ENCODE assay signal across 8 mouse cellular contexts in the genomic region with DNA sequence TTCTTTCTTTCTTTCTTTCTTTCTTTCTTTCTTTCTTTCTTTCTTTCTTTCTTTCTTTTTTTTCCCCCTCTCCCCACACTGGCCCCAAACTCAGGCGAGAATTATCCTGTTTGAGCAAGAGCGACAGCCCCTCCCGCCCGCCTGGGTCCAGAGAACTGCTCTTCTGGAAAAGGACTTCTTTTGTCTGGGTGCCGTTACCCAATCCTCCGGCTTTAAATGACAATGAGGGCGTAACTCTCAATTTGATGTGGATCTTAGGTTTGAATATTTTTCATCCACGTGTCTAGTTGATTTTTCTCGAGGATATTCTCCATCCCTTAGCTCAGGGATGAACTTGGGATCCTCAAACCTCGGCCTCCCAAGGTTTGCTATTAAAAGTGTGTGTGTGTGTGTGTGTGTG.
A peak's percentile ranks its signal among the peaks of the same experiment; 100 is the strongest.
DNase-seq lines count a peak whose midpoint lies in the region; ATAC-seq and TF ChIP-seq lines count a peak whose summit lies in the region.

No protein-coding gene starts in this region.

- H3K4me1 ChIP-seq in embryonic facial prominence, embryonic 14.5 days (ENCODE audit: control insufficient read depth, insufficient read depth, low read length): no peaks in the 10 kb centered on the region
- no peaks in the 10 kb centered on the region for H3K4me1 ChIP-seq in intestine, embryonic 15.5 days (replicated peaks)
- H3K4me1 ChIP-seq in neural tube, embryonic 15.5 days: no peaks in the 10 kb centered on the region

- H3K9me3 ChIP-seq in embryonic facial prominence, embryonic 14.5 days (ENCODE audit: control insufficient read depth, low read length): no peaks in the 10 kb centered on the region
- no peaks in the 10 kb centered on the region for H3K9me3 ChIP-seq in intestine, embryonic 15.5 days
- H3K9me3 ChIP-seq in neural tube, embryonic 15.5 days (replicated peaks): no peaks in the 10 kb centered on the region

- H3K36me3 ChIP-seq in embryonic facial prominence, embryonic 14.5 days (ENCODE audit: control insufficient read depth, insufficient read depth, low read length): no peaks in the 10 kb centered on the region
- H3K36me3 ChIP-seq in intestine, embryonic 15.5 days: no peaks in the 10 kb centered on the region
- H3K36me3 ChIP-seq in neural tube, embryonic 15.5 days: no peaks in the 10 kb centered on the region

- peak overlapping the region; percentile 53 for H3K4me2 ChIP-seq in embryonic facial prominence, embryonic 14.5 days (ENCODE audit: low read depth, low read length)
- H3K4me2 ChIP-seq in intestine, embryonic 15.5 days (replicated peaks): peak overlapping the region; percentile 49
- H3K4me2 ChIP-seq in neural tube, embryonic 15.5 days: peak overlapping the region; percentile 58

- peak overlapping the region; percentile 24; the same call in 1 of the 2 replicates for H3K4me3 ChIP-seq in left cerebral cortex, adult 2 months
- H3K4me3 ChIP-seq in embryonic facial prominence, embryonic 14.5 days (ENCODE audit: low read depth, low read length): peak overlapping the region; percentile 29
- H3K4me3 ChIP-seq in intestine, embryonic 15.5 days (replicated peaks): no peak overlapping the region
- H3K4me3 ChIP-seq in neural tube, embryonic 15.5 days (replicated peaks): peak overlapping the region; percentile 35; the same call in 1 of the 2 replicates

- H3K27me3 ChIP-seq in embryonic facial prominence, embryonic 14.5 days (replicated peaks; ENCODE audit: control insufficient read depth, insufficient read depth, low read length): no peaks in the 10 kb centered on the region
- no peaks in the 10 kb centered on the region for H3K27me3 ChIP-seq in intestine, embryonic 15.5 days (replicated peaks)
- no peaks in the 10 kb centered on the region for H3K27me3 ChIP-seq in neural tube, embryonic 15.5 days (replicated peaks)

- H3K9ac ChIP-seq in embryonic facial prominence, embryonic 14.5 days (ENCODE audit: low read depth, low read length): peak overlapping the region; percentile 46; the same call in 1 of the 2 replicates
- no peak overlapping the region for H3K9ac ChIP-seq in intestine, embryonic 15.5 days
- no peak overlapping the region for H3K9ac ChIP-seq in neural tube, embryonic 15.5 days (replicated peaks)

- peak; percentile 63; the same call in 1 of the 2 replicates for ATAC-seq in embryonic facial prominence, embryonic 14.5 days (ENCODE audit: low read depth)
- no peak for ATAC-seq in intestine, embryonic 15.5 days
- no peak for ATAC-seq in neural tube, embryonic 15.5 days (ENCODE audit: low FRiP score)

- TF ChIP-seq CTCF in left cerebral cortex, adult 2 months (IDR thresholded peaks at IDR 0.05): no peak

- intact Hi-C loops in left cerebral cortex, adult 2 months (cut with DNase I): no loop called here
- intact Hi-C loops in left cerebral cortex, postnatal 14 days (cut with DNase I): no loop called here

- H3K27ac ChIP-seq in left cerebral cortex, adult 2 months: no peak overlapping the region
- H3K27ac ChIP-seq in embryonic facial prominence, embryonic 14.5 days (replicated peaks; ENCODE audit: low read depth, low read length): no peak overlapping the region
- H3K27ac ChIP-seq in intestine, embryonic 15.5 days: no peak overlapping the region
- H3K27ac ChIP-seq in neural tube, embryonic 15.5 days (replicated peaks): no peak overlapping the region

- WGBS in embryonic facial prominence, embryonic 14.5 days: 15% methylated on average over 10 of the region's 10 CpGs
- 39% methylated on average over 10 of the region's 10 CpGs for WGBS in intestine, embryonic 15.5 days
- WGBS in neural tube, embryonic 15.5 days: 12% methylated on average over 10 of the region's 10 CpGs

- DNase-seq in left cerebral cortex, adult 2 months (ENCODE audit: extremely low spot score in 1 of 2, low spot score in 2 of 2): no peak
- no peak for DNase-seq in left cerebral cortex, postnatal 14 days (ENCODE audit: low spot score in 2 of 2)
- peak; percentile 35 for DNase-seq in embryonic facial prominence, embryonic 14.5 days (ENCODE audit: low spot score)
- no peak for DNase-seq in left cerebral cortex, adult 18-20 months (ENCODE audit: low spot score in 2 of 2)
- DNase-seq in spleen, postnatal 14 days (ENCODE audit: low spot score in 2 of 2): no peak
- DNase-seq in gastrocnemius, postnatal 25 days: no peak
